Mouse (Mus musculus) testis, postnatal 14 days (tissue): ENCODE measurements at regions not wholly inside any gene's neighbourhood (a gene's known extent, or its start where the extent isn't known, plus 50 kb on each side); places are given as distances from the start of the nearest gene placed in this dataset.

Source experiments
- DNase-seq: peaks from one replicate; pipeline ENCODE4 v3.0.0; 2021; ENCODE audit warnings: low spot score

DNA sequence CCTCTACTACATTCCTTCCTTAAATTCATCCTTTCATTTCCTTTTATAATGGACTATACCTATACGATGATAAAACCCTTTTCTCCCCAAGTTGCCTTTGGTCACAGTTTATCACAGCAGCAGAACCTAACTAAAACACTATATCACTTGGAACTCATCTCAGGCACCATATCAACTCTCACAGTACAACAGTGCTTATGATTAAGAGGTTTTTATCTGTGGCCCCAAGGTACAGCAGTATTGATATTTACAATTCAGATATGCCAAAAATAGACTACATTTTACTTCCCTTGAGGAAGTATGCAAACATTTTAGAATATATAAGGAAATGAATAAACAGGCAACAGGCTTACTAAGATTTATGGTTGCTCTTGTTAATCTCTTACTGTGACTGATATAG, 251.4 kb upstream of the Mef2c start:
- no peak for DNase-seq

DNA sequence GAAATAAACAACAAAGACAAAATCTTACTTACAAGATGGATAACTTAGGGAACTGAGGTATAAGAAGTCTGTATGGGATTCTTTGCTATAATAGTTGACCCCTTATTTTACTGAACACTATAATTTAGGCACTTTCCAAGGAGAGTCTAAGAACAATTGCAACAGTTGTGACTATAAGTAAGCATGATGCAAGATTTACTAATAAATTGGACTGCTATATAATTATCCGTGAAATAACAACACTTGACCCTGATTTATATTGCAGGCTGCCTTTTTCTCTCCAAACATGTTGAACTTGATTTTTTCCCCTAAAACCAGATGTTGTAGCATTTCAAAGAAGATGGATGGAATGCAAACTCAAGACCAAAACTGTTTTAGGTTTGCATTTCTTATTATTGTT, 237.2 kb upstream of the Mef2c start:
- DNase-seq = no peak

DNA sequence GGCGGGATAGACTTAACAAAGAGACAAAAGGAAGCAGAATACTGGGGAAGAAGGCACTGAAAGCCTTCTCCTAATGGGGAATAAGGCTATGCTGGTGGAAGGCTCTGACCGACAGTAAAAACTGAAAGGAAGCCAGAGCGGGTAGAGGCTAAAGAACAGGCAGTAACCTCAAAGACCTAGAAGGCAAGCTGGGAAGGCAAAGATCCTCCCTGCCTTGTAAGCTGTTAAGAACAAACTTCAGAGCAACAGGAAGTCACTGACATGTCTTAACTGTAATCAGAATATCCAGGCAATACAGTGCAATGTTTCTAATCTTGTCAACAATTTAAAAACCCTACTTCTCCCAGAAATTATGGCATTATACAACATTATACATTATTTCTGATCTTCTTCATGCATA, 235.2 kb upstream of the Mef2c start:
- no peak for DNase-seq

DNA sequence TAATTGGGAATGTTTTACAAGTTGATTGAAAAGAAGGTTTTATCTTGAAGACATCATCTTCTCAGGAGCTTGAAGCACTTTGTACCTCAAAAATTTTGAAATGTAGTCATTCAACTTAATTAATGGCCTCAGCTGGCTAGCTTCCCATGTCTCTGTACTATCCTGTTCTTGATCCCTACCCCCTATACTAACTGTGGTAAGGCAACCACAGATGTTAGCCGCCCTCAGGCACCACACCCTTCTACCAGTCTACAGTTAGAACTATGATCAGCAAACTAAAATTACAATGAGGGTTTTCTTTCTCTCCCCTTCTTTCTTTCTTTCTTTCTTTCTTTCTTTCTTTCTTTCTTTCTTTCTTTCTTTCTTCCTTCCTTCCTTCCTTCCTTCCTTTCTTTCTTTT, 225.1 kb upstream of the Mef2c start:
- DNase-seq = no peak

DNA sequence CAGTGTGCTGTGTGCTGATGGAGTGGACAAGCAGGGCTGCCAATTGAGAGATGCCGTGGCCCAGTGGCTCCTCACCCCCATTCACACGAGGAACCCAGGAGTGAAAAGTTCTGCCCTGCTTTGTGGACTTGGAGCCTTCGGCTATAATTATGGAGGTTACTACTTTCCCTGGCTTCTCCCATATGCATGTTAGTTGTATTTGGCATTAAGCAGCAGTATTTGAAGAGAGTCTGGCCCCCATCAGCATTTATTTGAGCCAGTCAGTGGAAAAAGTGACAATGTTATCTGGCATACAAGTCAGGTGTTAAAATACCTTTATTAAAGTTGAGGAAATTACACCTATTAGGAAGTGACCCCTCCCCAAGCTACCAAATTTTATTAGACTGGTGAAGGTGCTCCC, 196.1 kb upstream of the Mef2c start:
- no peak for DNase-seq

DNA sequence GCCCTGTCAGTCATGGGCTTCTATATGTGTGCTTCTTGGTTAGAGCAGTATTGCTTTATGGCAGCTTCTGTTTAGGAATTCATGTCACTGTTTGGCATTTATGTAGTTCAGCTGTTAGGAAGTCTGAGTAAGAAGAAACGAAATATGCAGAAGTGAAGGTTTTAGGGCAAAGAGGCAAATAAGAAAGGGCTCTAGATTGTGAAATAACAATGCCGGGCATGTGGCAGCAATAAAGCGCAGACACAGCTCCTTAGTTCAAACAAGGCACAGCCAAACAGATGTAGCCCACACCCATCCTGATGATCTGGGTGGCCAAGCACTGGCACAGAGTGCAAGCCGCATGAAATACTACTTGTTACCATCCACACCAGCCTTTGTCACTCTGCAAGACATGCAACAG, 175.3 kb upstream of the Mef2c start:
- no peak for DNase-seq

DNA sequence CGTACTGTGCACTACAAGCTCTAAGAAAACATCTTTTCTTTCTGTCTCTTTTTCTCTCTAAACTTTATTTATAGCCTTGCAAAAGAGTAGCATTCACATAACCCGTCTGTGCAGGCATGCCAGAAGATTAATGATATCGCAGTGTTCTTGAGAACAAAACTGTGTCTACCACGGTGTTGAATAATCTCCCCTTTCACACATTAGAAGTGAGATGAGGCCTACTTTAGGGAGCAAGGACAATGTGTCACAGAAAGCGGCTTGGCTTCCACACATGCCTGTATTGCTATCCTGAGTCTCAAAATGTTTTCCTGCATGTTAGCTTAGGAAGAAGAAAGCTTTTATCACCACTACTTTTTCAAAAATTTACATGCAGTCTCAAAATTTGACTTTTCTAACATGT, 170.1 kb upstream of the Mef2c start:
- no peak for DNase-seq

DNA sequence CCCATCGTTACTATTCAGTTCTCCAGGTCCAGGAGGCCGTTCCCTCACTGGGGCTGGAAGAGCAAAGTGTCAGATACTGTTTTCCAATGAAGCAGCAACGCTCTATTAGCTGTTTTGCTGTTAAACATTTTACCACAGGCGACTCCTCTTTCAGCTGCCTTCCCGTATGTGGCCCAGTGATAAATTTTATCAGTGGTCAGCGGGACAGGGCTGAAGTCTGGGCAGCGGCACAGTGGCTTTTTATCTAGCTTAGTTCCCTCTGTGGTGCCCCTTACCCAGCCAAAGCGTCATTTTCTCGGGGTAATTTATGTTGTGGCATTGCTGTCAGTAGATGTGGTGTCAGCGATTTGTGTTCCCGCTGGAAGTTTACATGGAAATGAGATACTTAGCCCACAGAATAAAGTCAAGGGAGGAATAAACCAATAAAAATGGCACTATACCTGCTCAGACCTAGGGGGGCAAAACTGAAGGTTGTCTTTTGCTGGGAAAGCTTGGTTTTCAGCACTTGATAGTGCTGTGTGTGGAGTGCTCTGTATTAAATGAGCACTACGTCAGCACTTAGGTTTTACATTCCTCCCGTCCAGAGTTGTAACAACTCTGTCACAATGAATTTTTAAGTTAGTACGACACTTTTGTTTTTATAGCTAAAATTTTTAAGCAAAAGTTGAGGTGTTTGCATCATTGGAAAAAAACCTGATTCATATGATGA, 159.1 kb upstream of the Mef2c start:
- DNase-seq = no peak

DNA sequence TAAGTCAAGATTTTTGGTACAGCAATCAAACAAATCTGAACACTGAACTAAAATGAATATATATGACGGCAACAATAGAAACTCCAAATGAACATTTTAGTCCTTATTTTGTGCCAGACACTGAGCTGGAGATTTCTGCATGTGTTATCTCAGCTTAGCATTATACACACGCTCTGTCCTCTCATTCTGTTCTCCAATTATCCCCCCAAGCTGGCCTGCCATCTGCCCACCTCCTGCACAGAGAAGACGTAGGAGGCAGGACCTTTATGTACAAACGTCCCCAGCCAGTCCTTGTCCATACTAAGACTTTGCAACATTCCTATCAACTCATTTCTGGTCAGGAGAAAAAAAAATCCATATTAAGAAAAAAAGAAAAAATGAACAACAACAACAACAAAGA, 148.5 kb upstream of the Mef2c start:
- no peak for DNase-seq

DNA sequence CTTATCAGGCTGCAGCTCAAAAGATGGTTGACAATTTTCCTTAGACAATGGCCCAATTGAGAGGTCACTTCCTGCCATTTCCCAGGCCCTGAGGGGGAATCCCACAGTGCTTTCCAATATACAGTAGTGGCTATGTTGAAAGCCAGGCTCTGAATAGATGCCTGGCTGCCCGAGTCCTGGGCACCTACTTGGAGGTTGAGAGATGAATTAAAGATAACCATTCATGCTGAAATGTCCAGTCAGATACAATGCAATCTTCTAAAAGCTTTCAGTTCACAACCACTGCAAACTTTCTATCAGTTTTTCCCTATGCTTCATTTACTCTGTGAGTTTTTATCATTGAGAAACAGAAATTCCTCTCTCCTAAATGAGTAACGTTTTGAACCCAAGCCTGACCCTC, 143.3 kb upstream of the Mef2c start:
- no peak for DNase-seq

DNA sequence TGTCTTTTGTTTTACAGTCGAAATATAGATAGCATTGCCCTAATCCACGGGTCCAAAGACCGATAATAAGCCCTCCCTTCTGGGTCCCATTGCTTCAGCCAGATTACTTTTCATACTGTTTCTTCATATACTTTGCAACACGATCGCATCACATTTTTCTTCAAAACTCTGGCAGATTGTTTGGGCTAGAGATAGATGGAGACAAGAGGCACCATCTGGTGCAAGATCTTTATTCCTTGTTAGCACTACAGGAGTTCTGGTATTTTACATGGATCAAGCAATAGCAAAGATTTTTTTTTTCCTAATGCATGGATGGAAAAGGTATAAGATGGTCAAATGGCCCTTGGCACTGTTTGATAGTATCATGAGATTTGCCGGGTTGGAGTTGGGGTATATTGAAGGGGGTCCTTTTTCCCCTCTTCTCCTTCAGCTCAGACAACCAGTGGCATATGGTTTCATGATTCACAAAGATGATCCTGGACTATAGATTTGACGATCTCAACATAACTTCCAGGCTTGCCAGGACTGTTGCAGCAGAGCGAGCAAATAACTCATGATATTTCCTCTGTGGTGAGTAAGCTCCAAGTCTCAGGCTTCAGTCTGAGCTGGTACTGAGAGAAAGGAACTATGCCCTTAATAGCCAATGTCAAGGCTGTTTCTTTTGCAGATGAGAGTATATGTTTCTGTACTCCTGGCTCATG, 127.6 kb upstream of the Mef2c start:
- DNase-seq = no peak

DNA sequence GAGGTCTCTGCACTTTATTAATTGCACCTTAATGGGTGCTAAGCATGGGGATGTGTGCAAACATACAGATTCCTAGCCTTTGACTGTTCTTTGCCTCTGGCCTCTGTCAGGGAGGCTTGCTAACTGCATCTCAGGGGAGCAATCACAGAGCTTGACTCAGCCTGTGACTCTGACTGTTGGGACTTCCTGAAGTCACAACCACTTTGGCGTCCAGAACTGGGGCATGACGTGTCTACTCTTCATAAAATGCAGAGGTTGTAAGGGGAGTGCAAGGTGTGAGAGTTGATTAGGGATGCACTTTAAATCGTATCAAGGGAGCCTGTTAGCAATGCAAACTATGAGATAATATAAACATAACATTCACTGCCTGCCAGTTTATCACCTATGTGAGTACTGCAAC, 125.2 kb upstream of the Mef2c start:
- no peak for DNase-seq

DNA sequence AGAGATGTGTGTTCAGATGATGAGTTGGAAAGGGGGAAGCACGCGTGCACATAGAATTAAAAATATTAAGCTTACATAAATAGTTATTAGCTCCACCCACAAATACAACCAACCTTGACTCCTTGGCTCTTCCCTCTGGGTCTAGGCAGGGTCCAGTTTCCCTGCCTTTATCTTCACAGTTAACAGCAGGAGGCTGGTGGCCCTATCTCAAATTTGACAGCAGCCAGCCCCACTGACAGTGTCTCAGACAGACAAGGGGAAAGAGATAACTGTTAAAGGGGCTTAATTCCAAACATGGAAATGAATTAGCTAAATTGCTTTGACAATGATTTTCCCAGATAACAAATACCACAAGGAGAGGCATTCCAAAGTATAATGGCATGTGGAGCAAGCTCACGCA, 121.2 kb upstream of the Mef2c start:
- DNase-seq = no peak

DNA sequence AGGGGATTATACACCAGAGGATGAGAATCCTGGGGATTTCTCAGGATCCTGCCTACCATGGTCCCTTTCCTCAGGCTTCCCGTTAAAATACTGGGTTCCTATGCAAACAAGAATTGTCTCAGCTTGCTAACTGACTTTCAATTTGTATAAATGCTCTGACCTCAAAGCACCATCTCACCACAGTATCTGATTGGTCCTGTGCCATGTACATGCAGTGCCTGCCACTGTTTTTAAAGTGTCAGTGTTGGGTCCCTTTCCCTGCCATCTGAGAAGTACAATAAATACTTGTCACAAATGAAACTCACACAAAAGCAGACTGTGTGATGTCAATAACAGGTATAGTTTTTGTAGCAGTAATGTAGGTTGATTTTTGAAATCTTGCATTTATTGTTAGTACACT, 109.1 kb upstream of the Mef2c start:
- DNase-seq = no peak

DNA sequence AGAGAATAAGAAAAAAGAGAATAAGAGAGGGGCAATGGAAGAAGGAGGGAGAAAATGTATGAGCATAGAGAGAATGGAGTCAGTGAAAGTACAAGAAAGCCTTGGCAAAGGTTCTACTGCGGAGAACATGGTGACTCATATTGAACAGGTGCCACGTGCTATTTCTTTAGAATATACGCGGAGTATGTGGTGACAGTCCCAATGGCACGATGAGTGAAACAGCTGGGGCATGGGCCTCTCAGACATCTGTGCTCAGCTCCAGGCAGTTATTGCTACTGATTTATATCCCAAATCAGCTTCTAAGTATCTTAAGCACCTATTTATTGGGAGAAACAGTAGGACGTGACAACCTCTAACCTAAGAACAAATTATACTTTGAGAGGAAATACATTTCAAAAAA, 104.5 kb upstream of the Mef2c start:
- no peak for DNase-seq

DNA sequence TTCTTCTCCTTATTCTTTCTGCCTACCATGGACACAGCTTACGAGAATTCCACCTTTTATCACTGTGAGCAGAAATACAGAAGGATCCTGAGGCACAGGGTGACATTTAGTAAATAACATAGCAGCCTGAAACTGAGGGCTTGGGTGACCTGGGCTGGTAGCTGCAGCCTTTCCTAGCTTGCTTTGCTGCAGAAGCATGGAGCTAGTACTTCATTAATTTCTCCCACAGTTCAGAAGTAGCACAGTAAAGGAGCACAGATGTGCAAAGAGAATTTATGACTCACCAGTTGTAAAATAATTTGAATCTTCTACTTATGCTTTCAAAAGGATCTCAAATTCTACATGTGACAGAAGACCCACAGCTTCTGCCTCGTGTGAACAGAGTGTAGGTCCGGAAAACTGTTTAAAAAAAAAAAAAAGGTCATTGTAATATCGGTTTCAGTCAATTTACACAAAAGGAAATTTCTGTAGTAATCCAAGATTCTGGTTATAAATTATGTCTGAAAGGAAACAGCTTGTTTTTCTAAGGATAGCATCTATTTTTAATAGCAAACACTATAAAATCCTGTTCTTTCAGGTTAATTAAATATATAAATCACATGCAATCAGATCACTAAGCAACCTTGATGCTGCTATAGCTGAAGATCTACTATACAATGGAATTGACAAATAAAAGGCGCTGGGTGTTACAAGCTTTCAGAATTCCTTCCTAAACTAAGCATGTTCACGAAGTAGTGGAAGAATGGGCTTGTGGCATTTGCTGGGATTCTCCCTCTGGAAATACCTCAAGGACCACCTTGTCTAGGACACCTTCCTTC, 64.0 kb upstream of the Mef2c start:
- no peak for DNase-seq

DNA sequence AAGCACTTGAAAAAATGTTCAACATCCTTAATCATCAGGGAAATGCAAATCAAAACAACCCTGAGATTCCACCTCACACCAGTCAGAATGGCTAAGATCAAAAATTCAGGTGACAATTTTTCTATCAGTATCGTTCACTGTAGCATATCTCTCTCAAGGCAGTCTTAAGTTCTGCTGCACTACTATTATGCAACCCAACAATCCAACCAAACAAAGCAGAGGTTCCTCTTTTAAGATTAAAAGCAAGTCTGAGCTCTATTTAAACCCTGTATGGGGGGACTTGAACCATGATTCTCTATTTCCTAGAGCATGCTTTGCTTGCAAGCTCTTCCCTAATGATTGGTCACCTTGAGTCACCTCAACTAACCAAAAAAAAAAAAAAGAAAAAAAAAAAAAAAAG, 59.6 kb upstream of the Mef2c start:
- no peak for DNase-seq

DNA sequence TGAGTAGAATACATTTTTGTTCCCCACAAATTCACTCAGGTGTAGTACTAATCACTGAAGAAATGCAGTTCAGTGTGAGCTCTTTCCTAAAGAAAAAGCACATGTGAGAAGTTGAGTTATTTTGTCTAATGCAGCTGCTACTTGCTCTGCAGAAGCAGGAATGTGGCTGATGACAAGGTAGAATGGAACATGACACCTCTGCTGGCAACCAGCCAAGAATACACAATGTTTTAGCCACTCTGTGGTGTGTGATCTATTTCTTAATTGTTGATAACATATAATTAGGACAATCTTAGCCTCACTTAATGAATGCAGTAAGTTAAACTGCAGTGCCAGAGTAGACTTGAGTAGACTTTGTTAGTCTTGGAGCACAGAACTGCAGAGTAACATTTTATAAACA, 53.0 kb upstream of the Mef2c start:
- DNase-seq = no peak

DNA sequence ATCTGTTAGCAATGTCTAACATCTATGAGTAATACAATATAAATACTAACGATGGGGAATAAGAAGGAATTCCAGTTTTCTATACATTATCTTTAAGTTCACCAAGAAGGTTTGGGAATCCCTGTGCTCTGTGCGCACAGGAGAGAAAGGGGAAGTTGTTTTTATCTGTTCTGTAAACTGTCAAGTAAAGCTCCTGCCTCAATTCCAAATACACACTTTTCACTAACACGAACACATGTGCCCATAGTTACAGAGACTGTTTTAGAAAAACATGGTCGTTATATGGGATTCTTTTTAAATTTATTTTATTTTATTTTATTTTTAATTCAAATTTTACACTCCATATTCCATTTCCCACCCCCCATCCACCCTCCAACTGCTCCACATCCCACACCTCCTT, 50.8 kb upstream of the Mef2c start:
- DNase-seq = no peak
